Mouse (Mus musculus) liver, embryonic 15.5 days (tissue): ENCODE data around the gene Grik1. TPM values are rescaled to one million over a fixed set of nuclear protein-coding genes. Genes with fewer than 3 reads are reported as not detected.

Experiments used
- ATAC-seq: fragments of 200-750 bp; cut with Nextera tagmentation; 2 replicates; pipeline ENCODE4 v1.8.0; 2017; ENCODE audit warnings: moderate number of reproducible peaks, mild to moderate bottlenecking, moderate library complexity; ENCODE audit not compliant: insufficient read depth
- H3K27ac ChIP-seq: fragments of 300-500 bp; sonication (generic); replicated peaks from 2 replicates; pipeline ENCODE4 v1.5.1; 2015; ENCODE audit warnings: mild to moderate bottlenecking, inconsistent platforms
- H3K27me3 ChIP-seq: fragments of 300-500 bp; sonication (generic); 2 replicates; pipeline ENCODE4 v1.6.1; 2015; ENCODE audit warnings: mild to moderate bottlenecking, inconsistent platforms
- H3K36me3 ChIP-seq: fragments of 300-500 bp; sonication (generic); replicated peaks from 2 replicates; pipeline ENCODE4 v1.6.1; 2015; ENCODE audit warnings: moderate library complexity, mild to moderate bottlenecking, inconsistent platforms
- H3K4me1 ChIP-seq: fragments of 300-500 bp; sonication (generic); replicated peaks from 2 replicates; pipeline ENCODE4 v1.6.1; 2015; ENCODE audit warnings: inconsistent platforms
- H3K4me2 ChIP-seq: fragments of 300-500 bp; sonication (generic); 2 replicates; pipeline ENCODE4 v1.6.1; 2015; ENCODE audit warnings: moderate library complexity, mild to moderate bottlenecking, inconsistent platforms
- H3K4me3 ChIP-seq: fragments of 300-500 bp; sonication (generic); replicated peaks from 2 replicates; pipeline ENCODE4 v1.5.1; 2015; ENCODE audit warnings: mild to moderate bottlenecking, inconsistent platforms
- H3K9ac ChIP-seq: fragments of 300-500 bp; sonication (generic); 2 replicates; pipeline ENCODE4 v1.6.1; 2015; ENCODE audit warnings: moderate library complexity, mild to moderate bottlenecking, inconsistent platforms
- H3K9me3 ChIP-seq: fragments of 300-500 bp; sonication (generic); replicated peaks from 2 replicates; pipeline ENCODE4 v1.6.1; 2016; ENCODE audit warnings: inconsistent platforms
- WGBS: fragments of 180-500 bp; shearing (Covaris S2); methylation state at CpG from one replicate; pipeline ENCODE4 v1.1.7; 2015; ENCODE audit warnings: mixed read lengths; ENCODE audit not compliant: insufficient replicate concordance; 5-methylcytosine and 5-hydroxymethylcytosine counted together
- polyA plus RNA-seq: library from polyadenylated mRNA; unstranded; fragments of >200 nt; fragmentation: Nextera tagmentation; extraction: Ambion mirVana; gene quantifications from 2 replicates; pipeline ENCODE4 v1.2.1, GENCODE M21; 2015

The Grik1 gene
- polyA plus RNA-seq, 1 experiment from 2014 or later = not detected

DNA sequence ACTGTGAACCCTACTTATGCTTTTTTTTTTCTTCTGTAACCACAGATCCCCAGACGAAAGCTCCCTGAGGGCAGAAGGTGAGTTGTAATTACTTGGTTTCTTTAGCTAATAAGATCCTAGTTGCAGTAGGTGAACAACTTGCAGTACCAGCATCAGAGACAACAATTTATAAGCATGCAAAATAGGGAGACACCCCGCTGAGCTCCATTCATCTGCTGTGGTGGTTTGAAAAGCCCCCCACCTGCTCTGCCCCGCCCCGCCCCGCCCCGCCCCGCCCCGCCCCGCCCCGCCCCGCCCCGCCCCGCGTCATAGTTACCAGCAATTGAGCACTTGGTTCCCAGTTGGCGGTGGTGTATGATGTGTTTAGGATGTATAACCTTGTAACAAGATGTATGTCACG is 64.4 kb downstream of the Grik1 start:
- WGBS = 28% methylated on average over 15 of the region's 16 CpGs
- H3K27ac ChIP-seq = no peak overlapping the region
- H3K9ac ChIP-seq = no peak overlapping the region
- no peak overlapping the region for H3K4me3 ChIP-seq
- no peak for ATAC-seq
- H3K9me3 ChIP-seq = no peaks in the 10 kb centered on the region
- no peak overlapping the region for H3K4me2 ChIP-seq
- no peaks in the 10 kb centered on the region for H3K4me1 ChIP-seq
- no peaks in the 10 kb centered on the region for H3K27me3 ChIP-seq
- no peaks in the 10 kb centered on the region for H3K36me3 ChIP-seq

DNA sequence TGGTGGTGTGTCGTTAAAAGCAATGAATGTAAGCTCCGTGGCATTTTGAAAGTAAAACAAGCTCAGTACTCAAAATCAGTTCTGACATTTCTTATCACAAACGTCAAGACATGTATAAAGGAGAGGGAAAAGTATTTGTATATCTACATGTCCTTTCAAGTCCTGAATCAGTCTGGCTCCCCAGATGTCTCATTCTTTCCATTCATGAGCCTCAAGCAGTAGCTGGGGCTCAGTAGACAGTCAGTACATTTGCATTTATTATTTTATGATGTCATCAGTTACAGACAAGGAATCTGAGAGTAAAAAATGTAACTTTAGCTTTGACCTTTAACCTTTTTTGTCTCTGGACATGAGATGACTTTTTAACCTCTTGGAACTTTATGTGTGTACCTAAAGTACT is 68.1 kb downstream of the Grik1 start:
- H3K4me2 ChIP-seq = no peak overlapping the region
- H3K27me3 ChIP-seq = no peaks in the 10 kb centered on the region
- 49% methylated on average over 3 of the region's 3 CpGs for WGBS
- no peak for ATAC-seq
- no peaks in the 10 kb centered on the region for H3K4me1 ChIP-seq
- no peaks in the 10 kb centered on the region for H3K36me3 ChIP-seq
- H3K9ac ChIP-seq = no peak overlapping the region
- H3K27ac ChIP-seq = no peak overlapping the region
- H3K4me3 ChIP-seq = no peak overlapping the region
- no peaks in the 10 kb centered on the region for H3K9me3 ChIP-seq

DNA sequence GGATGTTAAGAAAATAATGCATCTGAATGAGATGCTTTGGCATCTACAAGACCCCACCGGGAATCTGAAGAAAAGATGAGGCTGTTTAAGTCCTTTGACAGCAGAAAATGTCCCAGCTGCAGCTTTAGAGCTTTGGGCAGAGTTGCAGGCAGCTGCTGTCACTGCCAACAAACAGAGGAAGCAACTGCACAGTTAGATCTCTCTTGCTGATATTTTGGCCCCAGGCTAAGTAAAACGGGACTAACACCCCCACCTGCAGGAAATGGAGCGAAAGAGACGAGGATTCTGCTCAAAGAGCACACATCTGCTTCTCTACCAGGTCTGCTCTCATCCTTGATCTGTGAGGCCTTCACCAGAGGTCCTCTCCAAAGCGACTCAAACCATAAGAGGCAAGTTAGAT is 77.5 kb downstream of the Grik1 start:
- H3K36me3 ChIP-seq = no peaks in the 10 kb centered on the region
- no peak overlapping the region for H3K4me2 ChIP-seq
- no peaks in the 10 kb centered on the region for H3K9me3 ChIP-seq
- 30% methylated on average over 5 of the region's 5 CpGs for WGBS
- H3K4me3 ChIP-seq = no peak overlapping the region
- no peaks in the 10 kb centered on the region for H3K27me3 ChIP-seq
- no peak for ATAC-seq
- no peaks in the 10 kb centered on the region for H3K4me1 ChIP-seq
- H3K27ac ChIP-seq = no peak overlapping the region
- no peak overlapping the region for H3K9ac ChIP-seq

DNA sequence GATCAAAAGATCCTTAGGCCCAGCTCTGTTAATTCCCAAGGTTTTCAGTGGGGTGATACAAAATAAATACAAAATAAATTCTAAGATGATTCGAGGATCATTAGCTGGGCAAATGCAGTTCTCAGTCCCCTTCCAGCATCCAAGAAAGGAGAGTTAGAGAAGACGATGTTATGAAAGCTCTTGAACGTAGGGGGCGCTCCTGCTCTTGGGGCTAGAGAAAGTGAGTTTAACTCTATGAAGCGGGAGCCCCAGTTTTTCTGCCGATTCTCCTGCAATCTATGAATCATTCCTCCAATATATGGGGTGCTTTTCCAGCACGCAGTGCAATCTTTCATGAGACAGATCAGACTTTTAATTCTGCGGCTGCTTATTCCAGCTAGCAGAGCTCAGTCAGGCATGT is 78.2 kb downstream of the Grik1 start:
- 49% methylated on average over 8 of the region's 8 CpGs for WGBS
- H3K9me3 ChIP-seq = no peaks in the 10 kb centered on the region
- H3K27ac ChIP-seq = no peak overlapping the region
- no peak overlapping the region for H3K9ac ChIP-seq
- H3K27me3 ChIP-seq = no peaks in the 10 kb centered on the region
- no peak for ATAC-seq
- H3K4me1 ChIP-seq = no peaks in the 10 kb centered on the region
- no peaks in the 10 kb centered on the region for H3K36me3 ChIP-seq
- no peak overlapping the region for H3K4me3 ChIP-seq
- no peak overlapping the region for H3K4me2 ChIP-seq

DNA sequence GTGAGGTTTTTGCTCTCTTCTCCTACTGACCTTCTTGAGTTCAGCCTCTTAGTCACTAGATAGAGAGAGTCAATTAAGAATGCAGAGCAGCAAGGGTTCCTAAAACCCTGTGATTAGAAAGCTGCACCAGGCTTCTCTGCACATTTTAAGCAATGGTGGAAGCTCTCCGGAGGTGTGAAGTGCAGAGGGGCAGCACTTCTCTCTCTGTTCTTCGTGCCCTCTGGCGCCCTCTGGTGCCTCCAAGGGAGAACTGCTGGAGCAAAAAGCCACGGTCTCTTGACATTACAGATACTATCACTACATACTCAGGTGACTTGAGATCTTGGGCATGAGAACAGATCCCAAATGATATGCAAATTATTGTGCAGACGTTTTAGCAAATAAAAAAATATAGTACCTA is 85.7 kb downstream of the Grik1 start:
- Histone ChIP-seq H3K4me3 (no peak overlapping the region), H3K4me2 (no peak overlapping the region), H3K9ac (no peak overlapping the region), H3K36me3 (no peaks in the 10 kb centered on the region), H3K4me1 (no peaks in the 10 kb centered on the region), H3K27ac (no peak overlapping the region), H3K9me3 (no peaks in the 10 kb centered on the region), H3K27me3 (no peaks in the 10 kb centered on the region)
- ATAC-seq = no peak
- 6% methylated on average over 5 of the region's 5 CpGs for WGBS

DNA sequence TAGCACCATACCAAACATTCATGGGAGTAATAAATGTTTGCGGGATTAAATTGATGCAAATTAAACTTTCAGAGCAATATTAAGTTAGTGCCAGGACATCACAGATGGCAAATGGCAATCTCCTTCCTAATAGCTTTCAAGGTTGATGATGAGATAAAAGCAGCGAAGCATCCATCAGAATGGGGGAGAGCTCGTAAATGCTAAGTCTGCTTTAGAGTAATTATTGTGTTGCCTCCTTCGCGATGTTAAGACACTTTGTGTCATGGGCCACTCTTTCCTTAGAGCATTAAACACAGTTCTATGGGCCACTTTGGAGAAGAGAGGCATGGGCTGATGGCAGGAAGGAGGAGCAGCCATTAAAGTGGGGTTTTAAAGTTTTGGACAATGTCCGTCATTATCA is 86.1 kb downstream of the Grik1 start:
- Histone ChIP-seq H3K4me2 (no peak overlapping the region), H3K36me3 (no peaks in the 10 kb centered on the region), H3K27ac (no peak overlapping the region), H3K9me3 (no peaks in the 10 kb centered on the region), H3K9ac (no peak overlapping the region), H3K27me3 (no peaks in the 10 kb centered on the region), H3K4me3 (no peak overlapping the region), H3K4me1 (no peaks in the 10 kb centered on the region)
- ATAC-seq = no peak
- WGBS = 74% methylated on average over 6 of the region's 6 CpGs

DNA sequence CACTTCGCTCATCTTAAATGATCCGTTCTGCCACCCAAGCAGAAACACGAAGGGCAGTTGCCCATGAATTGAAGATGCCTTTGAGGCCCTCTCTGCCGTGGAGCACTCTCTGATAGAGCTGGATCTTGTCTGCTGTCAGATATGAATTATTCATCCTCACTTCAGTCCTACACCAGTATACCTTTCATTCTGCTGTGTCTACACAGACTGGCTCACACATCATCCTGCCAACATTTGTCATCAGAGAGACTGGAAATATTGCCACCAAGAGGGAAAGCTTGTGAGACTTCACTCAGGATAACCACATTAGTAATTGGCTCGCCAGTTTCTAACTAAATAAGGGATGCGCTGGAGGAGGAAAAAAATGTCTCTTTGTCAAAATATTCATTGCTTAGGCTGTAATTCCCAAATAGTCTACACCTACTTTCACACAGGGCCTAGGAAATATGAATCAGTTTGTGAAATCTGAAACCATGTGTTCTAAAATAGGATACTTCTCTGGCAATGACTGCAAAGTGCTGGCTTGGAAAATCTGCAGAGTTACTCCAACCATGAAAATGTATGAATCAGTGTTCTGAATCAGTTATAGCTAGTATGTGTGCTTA is 102.5 kb downstream of the Grik1 start:
- Histone ChIP-seq H3K27me3 (no peaks in the 10 kb centered on the region), H3K9me3 (no peaks in the 10 kb centered on the region), H3K4me1 (no peaks in the 10 kb centered on the region), H3K9ac (no peak overlapping the region), H3K4me3 (no peak overlapping the region), H3K27ac (no peak overlapping the region), H3K36me3 (no peaks in the 10 kb centered on the region), H3K4me2 (no peak overlapping the region)
- no peak for ATAC-seq
- 67% methylated on average over 6 of the region's 6 CpGs for WGBS

DNA sequence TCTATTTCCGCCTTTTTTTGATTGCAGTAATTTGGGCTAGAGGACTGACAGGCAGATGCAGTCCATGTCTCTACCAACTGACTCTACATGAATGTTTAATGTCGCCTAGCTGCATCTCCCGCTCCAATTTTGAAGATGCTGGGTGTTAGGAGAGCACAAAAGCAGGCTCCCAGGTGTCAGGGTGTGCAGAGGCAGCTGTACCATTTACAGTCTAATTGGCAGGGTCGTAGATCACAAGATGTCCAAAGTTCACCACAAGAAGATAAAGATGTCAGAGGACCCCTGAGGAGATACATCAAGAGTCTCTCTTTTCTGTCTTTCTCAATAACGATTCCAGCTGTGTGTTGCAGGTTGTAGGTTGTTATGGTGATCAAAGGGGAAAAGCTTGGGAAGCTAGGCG is 111.3 kb downstream of the Grik1 start:
- no peaks in the 10 kb centered on the region for H3K36me3 ChIP-seq
- ATAC-seq = no peak
- WGBS = 60% methylated on average over 6 of the region's 6 CpGs
- no peak overlapping the region for H3K9ac ChIP-seq
- no peaks in the 10 kb centered on the region for H3K4me1 ChIP-seq
- no peak overlapping the region for H3K27ac ChIP-seq
- no peaks in the 10 kb centered on the region for H3K27me3 ChIP-seq
- no peak overlapping the region for H3K4me2 ChIP-seq
- no peak overlapping the region for H3K4me3 ChIP-seq
- H3K9me3 ChIP-seq = no peaks in the 10 kb centered on the region

DNA sequence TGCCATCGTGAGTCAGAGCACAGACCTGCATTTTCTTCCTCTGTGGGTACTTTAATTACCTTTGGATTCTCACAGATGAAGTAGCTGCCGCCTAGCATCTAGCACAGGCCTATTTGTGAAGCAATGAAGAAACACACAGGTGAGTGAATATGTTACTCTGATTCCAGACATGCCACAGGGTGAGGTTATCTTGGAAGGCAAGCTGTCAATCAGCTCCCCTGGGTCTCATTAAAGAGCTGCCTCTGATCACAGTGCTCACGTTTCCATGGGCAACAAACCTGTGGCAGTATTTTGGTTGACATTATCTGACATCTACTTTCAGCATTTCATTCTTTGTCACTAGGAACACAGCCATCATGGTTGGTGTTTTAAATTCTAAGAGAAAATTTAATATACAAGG is 112.7 kb downstream of the Grik1 start:
- Histone ChIP-seq H3K27ac (no peak overlapping the region), H3K9me3 (no peaks in the 10 kb centered on the region), H3K4me3 (no peak overlapping the region), H3K4me1 (no peaks in the 10 kb centered on the region), H3K9ac (no peak overlapping the region), H3K27me3 (no peaks in the 10 kb centered on the region), H3K36me3 (no peaks in the 10 kb centered on the region), H3K4me2 (no peak overlapping the region)
- no peak for ATAC-seq
- WGBS = 41% methylated on average over 3 of the region's 3 CpGs

DNA sequence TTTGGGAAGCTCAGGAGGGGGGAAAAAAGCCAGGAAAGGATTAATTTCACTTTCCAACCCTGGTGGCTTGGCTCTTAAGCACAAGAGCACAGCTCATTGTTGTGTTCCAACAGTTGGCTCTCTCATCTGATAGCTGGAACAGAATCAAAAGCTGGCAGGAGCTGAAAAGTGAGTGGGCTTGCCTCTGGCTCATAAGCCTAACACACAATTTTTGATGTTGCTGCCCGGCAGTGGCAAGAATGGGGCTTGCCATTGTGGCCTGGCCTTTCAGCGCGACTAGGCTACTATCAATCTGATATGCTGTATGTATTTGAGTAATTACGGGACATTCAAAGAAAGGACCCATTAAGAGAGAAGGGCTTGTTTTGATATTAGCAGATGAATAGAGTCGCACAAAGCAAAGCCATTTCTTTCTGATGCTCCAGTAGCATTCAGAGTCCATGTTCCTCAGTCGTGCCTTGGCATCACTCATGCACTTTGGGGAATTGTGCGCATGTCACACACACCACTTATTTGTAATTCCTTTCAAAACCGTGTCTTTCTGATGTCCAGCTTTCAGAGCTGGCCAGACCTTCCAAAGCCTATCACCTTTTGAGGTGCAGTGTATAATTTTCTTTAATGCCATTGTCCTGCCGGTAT is 115.9 kb downstream of the Grik1 start:
- Histone ChIP-seq H3K36me3 (no peaks in the 10 kb centered on the region), H3K27ac (no peak overlapping the region), H3K4me3 (no peak overlapping the region), H3K9me3 (no peaks in the 10 kb centered on the region), H3K27me3 (no peaks in the 10 kb centered on the region), H3K9ac (no peak overlapping the region), H3K4me2 (no peak overlapping the region), H3K4me1 (no peaks in the 10 kb centered on the region)
- no peak for ATAC-seq
- WGBS = 71% methylated on average over 9 of the region's 9 CpGs

DNA sequence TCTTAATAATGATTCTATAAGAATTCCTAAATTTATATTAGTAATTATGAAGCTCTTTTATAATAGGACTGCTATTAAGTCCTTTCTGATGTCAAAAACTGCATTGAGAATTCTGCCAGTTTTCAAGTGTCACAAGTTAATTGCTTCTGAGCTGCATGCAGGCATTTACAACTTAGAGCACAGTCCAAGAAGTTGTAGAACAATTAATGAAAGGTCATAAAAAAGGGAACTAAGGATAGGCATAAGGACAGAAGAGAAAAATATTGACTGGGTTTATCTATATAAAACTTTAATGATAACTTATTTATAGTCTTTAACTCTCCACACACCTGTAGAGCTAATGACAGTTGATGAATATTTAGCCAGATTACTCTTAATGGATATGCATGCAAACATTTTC is 123.5 kb downstream of the Grik1 start:
- no peaks in the 10 kb centered on the region for H3K9me3 ChIP-seq
- no peak for ATAC-seq
- no peak overlapping the region for H3K4me2 ChIP-seq

DNA sequence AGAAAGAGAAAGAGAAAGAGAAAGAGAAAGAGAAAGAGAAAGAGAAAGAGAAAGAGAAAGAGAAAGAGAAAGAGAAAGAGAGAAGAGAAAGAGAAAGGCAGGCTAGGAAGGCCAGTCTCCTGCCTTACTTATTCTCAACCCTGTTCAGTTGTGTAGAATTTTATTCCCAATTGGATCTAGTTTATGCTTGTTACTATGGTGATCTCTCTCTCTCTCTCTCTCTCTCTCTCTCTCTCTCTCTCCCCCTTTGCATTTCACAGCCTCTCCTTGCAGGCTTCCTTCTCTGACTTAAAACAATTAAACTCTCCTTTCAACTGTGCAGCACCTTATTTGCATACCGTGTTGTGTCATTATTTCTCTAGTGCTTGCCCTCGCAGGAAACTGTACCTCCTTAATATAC is 147.5 kb downstream of the Grik1 start:
- WGBS = 47% methylated on average over 2 of the region's 2 CpGs
- no peak overlapping the region for H3K9ac ChIP-seq
- H3K27ac ChIP-seq = no peak overlapping the region
- H3K27me3 ChIP-seq = no peaks in the 10 kb centered on the region
- H3K4me3 ChIP-seq = no peak overlapping the region
- no peak overlapping the region for H3K4me2 ChIP-seq
- no peaks in the 10 kb centered on the region for H3K9me3 ChIP-seq
- ATAC-seq = no peak
- no peaks in the 10 kb centered on the region for H3K4me1 ChIP-seq
- H3K36me3 ChIP-seq = no peaks in the 10 kb centered on the region

More for the DNA sequence above, 123.5 kb downstream of the Grik1 start:
- H3K4me3 ChIP-seq = no peak overlapping the region
- H3K36me3 ChIP-seq = no peaks in the 10 kb centered on the region
- no peaks in the 10 kb centered on the region for H3K4me1 ChIP-seq
- no peak overlapping the region for H3K27ac ChIP-seq
- H3K9ac ChIP-seq = no peak overlapping the region
- no peaks in the 10 kb centered on the region for H3K27me3 ChIP-seq
